In genomic region chr3:108722036-108722872, GRCm38 (mm10) we compare ENCODE assay signal across 8 mouse cellular contexts. TPM values are rescaled to one million over a fixed set of nuclear protein-coding genes. Genes with fewer than 3 reads are reported as not detected.
DNase-seq lines count a peak whose midpoint lies in the region; ATAC-seq and TF ChIP-seq lines count a peak whose summit lies in the region.

TSS of gene Gpsm2 (minus strand) at chr3:108722309.

- WGBS in forebrain, embryonic 14.5 days, result 2% methylated on average over 37 of the region's 53 CpGs
- 3% methylated on average over 53 of the region's 53 CpGs for WGBS in lung, adult 2 months

- H3K4me1 ChIP-seq in ES-Bruce4 (ENCODE audit: control insufficient read depth, insufficient read depth, low read length), result no peaks in the 10 kb centered on the region
- H3K4me1 ChIP-seq in forebrain, embryonic 14.5 days (ENCODE audit: control insufficient read depth, insufficient read depth, low read length), result peaks cover 9% of the 10 kb centered on the region
- H3K4me1 ChIP-seq in lung, adult 2 months (ENCODE audit: control insufficient read depth, insufficient read depth, low read length), result peaks cover 5% of the 10 kb centered on the region

- H3K4me2 ChIP-seq in forebrain, embryonic 14.5 days (ENCODE audit: low read length), result peak within 1 kb of the TSS; percentile 53

- peak; percentile 98 for DNase-seq in forebrain, embryonic 14.5 days (ENCODE audit: low spot score)
- DNase-seq in heart, postnatal 25 days (ENCODE audit: low spot score), result peak; percentile 89
- DNase-seq in layer of hippocampus, adult 18-20 months (ENCODE audit: low spot score in 2 of 2), result peak; percentile 95 to 97
- peak; percentile 93 for DNase-seq in lung, adult 2 months
- DNase-seq in thymus, adult 18-20 months, result peak; percentile 96 to 97

- peak within 1 kb of the TSS; percentile 69 for H3K27ac ChIP-seq in ES-Bruce4 (ENCODE audit: insufficient read depth, low read length)
- H3K27ac ChIP-seq in forebrain, embryonic 14.5 days (ENCODE audit: low read depth, low read length), result peak within 1 kb of the TSS; percentile 88

- TF ChIP-seq POLR2A in ES-Bruce4 (IDR thresholded peaks at IDR 0.05; ENCODE audit: insufficient read depth, low read length), result peak; percentile 81
- peak; percentile 51; the same call in 1 of the 2 replicates for TF ChIP-seq POLR2A in lung, adult 2 months (IDR thresholded peaks at IDR 0.05; ENCODE audit: borderline replicate concordance, extremely low read depth, low read depth, low read length)

- intact Hi-C loops in heart, postnatal 25 days (cut with DNase I), result loop anchor here (5.0 kb wide), 2 partner anchors 50 to 130 kb away; partner anchors contain the start of gene Wdr47

- peak within 1 kb of the TSS; percentile 92 for H3K4me3 ChIP-seq in ES-Bruce4 (ENCODE audit: low read depth, low read length)
- H3K4me3 ChIP-seq in forebrain, embryonic 14.5 days (ENCODE audit: low read depth, low read length), result peak within 1 kb of the TSS; percentile 67
- H3K4me3 ChIP-seq in lung, adult 2 months (replicated peaks; ENCODE audit: extremely low read depth, low read depth, low read length), result peak within 1 kb of the TSS; percentile 70

- no peak for TF ChIP-seq EP300 in ES-Bruce4 (IDR thresholded peaks at IDR 0.05; ENCODE audit: insufficient read depth, low read depth, low read length)

- no peaks in the 10 kb centered on the region for H3K9me3 ChIP-seq in ES-Bruce4 (replicated peaks; ENCODE audit: control insufficient read depth, insufficient read depth, low read length, poor library complexity, severe bottlenecking)
- H3K9me3 ChIP-seq in forebrain, embryonic 14.5 days (replicated peaks; ENCODE audit: control insufficient read depth, low read length), result no peaks in the 10 kb centered on the region

- H3K27me3 ChIP-seq in ES-Bruce4 (ENCODE audit: control insufficient read depth, insufficient read depth, low read length, poor library complexity, severe bottlenecking), result no peaks in the 10 kb centered on the region
- H3K27me3 ChIP-seq in forebrain, embryonic 14.5 days (replicated peaks; ENCODE audit: control insufficient read depth, insufficient read depth, low read length), result no peaks in the 10 kb centered on the region

- ATAC-seq in cerebellum, adult (ENCODE audit: insufficient number of reproducible peaks, low FRiP score, low TSS enrichment), result peak; percentile 96
- peak; percentile 99 for ATAC-seq in forebrain, embryonic 14.5 days
- peak; percentile 71 for ATAC-seq in neutrophil, adult 5-6 weeks (ENCODE audit: extremely low read depth, insufficient number of reproducible peaks, low FRiP score, poor library complexity, severe bottlenecking)

- no peaks in the 10 kb centered on the region for H3K36me3 ChIP-seq in ES-Bruce4 (ENCODE audit: control insufficient read depth, insufficient read depth, low read length, poor library complexity, severe bottlenecking)
- H3K36me3 ChIP-seq in forebrain, embryonic 14.5 days (ENCODE audit: control insufficient read depth, insufficient read depth, low read length), result no peaks in the 10 kb centered on the region

- TF ChIP-seq CTCF in ES-Bruce4 (IDR thresholded peaks at IDR 0.05; ENCODE audit: low read depth, low read length), result no peak
- no peak for TF ChIP-seq CTCF in lung, adult 2 months (IDR thresholded peaks at IDR 0.05; ENCODE audit: insufficient read depth, low read length)

- peak within 1 kb of the TSS; percentile 94 for H3K9ac ChIP-seq in ES-Bruce4 (ENCODE audit: low read depth, poor library complexity, severe bottlenecking)
- H3K9ac ChIP-seq in forebrain, embryonic 14.5 days (ENCODE audit: low read length), result peak within 1 kb of the TSS; percentile 84

RNA-seq across cellular contexts. Expression of gene Gpsm2, which starts in this region (rescaled TPM):
- polyA plus RNA-seq in ES-Bruce4 (2011; ENCODE audit: insufficient read depth, insufficient read length, low read depth, missing spikeins), result 27.5 and 30.9 TPM in 2 replicates
- polyA plus RNA-seq in forebrain, embryonic 14.5 days (2014; fragmentation: Nextera tagmentation; extraction: Ambion mirVana), result 37.2 and 44.8 TPM in 2 replicates
- 1 to 10 TPM; 2.1 to 2.5 TPM for total RNA-seq in heart, postnatal 25 days (2021)
- total RNA-seq in layer of hippocampus, adult 18-20 months (2021), result 10 to 100 TPM; 10.8 to 14.1 TPM
- 2.7 and 5.1 TPM in 2 replicates for polyA plus RNA-seq in lung, adult 2 months (2012; rRNA removed)
- 1.6 and 1.7 TPM in 2 replicates for total RNA-seq in neutrophil, adult 5-6 weeks (2017)

Comparison
In these comparisons a context has a peak if more than half of its experiments do, and no peak if none do; other contexts are left out.
1. Peak in every context shown above with its lines: DNase-seq, ATAC-seq, H3K4me3 ChIP-seq and H3K27ac ChIP-seq.